Mouse (Mus musculus): ENCODE data around the gene Slc38a2. TPM values are rescaled to one million over a fixed set of nuclear protein-coding genes. Genes with fewer than 3 reads are reported as not detected.

Gene Slc38a2
- polyA plus RNA-seq, 1 experiment from 2014 or later: 184 TPM

DNA sequence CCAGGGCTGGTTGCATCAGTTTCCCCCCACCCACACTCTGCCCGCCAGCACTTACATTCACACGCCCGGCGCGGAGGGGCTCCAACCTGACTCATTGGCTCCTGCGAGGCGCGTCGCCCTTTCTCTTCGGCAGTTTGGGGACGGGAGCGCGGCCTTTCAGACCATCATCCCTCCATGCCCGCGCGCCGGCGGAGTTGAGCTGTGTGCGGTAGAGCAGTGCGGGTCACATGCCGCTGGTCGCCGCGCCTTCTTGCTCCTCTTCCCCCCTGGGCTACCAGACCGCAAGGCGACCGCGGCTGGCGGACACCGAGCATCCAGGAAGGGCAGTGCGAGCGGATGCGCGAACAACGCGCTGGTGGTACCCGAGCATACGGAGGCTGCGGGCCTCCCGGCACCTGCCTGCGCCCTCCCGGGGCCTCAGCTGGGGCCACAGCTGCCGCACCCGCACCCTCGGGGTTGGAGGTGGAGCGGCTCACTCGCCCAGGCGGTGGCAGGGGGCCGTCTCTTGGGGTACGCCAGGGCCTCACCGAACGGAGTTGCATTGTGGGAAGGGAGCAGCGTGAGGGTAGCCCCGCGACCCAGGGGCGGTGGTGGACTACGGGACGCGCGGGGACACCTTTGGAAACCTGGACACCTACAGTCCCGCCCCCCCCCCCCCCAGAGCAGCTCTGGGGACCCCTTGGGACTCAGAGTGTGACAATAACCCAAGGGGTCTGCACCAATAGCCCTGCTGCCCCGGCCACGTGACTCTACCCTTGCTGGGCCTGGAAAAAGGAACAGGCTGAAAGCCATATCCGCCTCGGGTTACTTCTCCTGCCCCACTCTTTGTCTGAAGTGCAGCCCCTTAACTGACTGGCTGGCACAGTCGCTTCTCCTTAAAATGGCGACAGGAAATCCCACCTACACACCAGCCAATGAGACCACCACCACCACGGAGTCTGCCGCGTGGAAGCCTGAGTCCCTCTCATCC is 56.8 kb downstream of the Slc38a2 start, which contains the start of gene Slc38a1:
TSS of gene Slc38a1 (minus strand) at position 478 of the 970 bp plus-strand sequence.
- Histone ChIP-seq H3K27ac (peak within 1 kb of the TSS; percentile 100), H3K27me3 (no peaks in the 10 kb centered on the region), H3K9ac (peak within 1 kb of the TSS; percentile 99), H3K4me1 (peaks cover 25% of the 10 kb centered on the region), H3K4me3 (peak within 1 kb of the TSS; percentile 88), H3K9me3 (replicated peaks) (no peaks in the 10 kb centered on the region), H3K4me2 (replicated peaks) (peak within 1 kb of the TSS; percentile 63), H3K36me3 (peaks cover 3% of the 10 kb centered on the region; the same call in 1 of the 2 replicates)
- ATAC-seq (ENCODE audit: low FRiP score): peak; percentile 85
- under 1% methylated on average over 67 of the region's 70 CpGs for WGBS

DNA sequence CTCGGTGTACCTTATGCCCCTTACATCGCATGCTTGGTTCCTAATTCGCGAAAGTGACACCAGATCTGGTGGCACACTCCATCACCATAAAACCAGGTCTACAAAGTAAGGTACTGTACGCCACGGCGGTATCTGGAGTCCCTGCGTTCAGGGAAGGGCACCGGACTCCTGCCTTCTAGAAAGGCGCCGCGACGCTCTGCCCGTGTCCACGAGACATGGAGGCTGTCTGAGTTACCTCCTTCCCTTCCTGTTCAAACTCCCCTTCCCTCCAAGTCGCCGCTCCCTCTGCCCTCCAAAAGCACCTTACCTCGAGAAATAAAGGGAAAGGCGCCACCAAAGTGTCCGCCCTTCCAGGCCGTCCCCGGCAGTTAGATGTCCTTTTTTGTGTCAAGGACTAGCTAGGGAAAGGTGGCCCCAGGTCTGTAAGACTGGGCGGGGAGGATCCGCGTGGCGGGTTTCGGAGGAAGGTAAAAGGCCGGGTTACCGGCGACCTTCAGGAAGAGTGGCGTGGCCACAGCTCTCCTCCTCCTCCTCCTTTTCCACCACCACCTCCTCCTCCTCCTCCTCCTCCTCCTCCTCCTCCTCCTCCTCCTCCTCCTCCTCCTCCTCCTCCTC is 57.6 kb downstream of the Slc38a2 start:
- under 1% methylated on average over 31 of the region's 31 CpGs for WGBS
- no peaks in the 10 kb centered on the region for H3K27me3 ChIP-seq
- H3K9me3 ChIP-seq (replicated peaks): no peaks in the 10 kb centered on the region
- H3K27ac ChIP-seq: peak overlapping the region; percentile 100
- peak overlapping the region; percentile 88 for H3K4me3 ChIP-seq
- H3K36me3 ChIP-seq: peaks cover 8% of the 10 kb centered on the region
- peak; percentile 14 for ATAC-seq (ENCODE audit: low FRiP score)
- peaks cover 26% of the 10 kb centered on the region for H3K4me1 ChIP-seq
- H3K9ac ChIP-seq: peak overlapping the region; percentile 99
- peak overlapping the region; percentile 63 for H3K4me2 ChIP-seq (replicated peaks)

DNA sequence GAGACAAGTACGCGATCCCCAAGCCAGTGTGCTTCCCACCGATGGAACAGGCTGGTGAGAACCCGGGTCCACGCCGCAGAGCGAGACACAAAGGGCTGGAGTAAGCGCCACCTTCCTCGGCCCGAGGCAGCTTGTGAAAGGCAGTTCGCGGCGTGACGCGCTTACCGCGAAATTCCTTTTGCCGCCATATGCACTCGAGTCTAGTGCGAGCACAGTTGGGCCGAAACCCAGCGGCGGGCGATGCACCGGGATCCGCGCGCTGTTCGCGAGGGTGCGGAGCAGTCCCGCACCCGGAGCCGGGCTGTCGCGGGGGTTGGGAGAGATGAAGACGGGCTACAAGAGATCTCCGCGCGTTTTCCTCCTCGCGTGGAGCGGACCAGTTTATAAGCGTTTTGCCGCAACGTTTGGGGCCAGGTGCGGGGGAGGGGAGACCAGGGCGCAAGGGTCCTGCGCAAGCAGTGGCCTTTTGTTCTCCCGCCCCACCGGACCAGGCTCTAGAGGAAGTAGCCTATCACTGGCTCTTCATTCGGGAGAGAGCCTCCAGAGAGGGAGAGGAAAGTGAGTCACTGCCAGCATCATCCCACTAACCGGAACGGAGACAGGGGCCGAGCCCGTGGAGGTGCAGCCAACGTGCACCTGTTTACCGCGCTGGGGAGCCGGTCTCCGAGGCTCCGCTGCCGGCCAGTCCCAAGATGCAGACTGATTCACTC is 58.3 kb downstream of the Slc38a2 start:
- H3K27me3 ChIP-seq: no peaks in the 10 kb centered on the region
- H3K4me3 ChIP-seq: peak overlapping the region; percentile 88
- peak overlapping the region; percentile 63 for H3K4me2 ChIP-seq (replicated peaks)
- peak overlapping the region; percentile 100 for H3K27ac ChIP-seq
- H3K4me1 ChIP-seq: peaks cover 26% of the 10 kb centered on the region
- peak; percentile 76 for ATAC-seq (ENCODE audit: low FRiP score)
- peak overlapping the region; percentile 99 for H3K9ac ChIP-seq
- peaks cover 13% of the 10 kb centered on the region for H3K36me3 ChIP-seq
- no peaks in the 10 kb centered on the region for H3K9me3 ChIP-seq (replicated peaks)
- WGBS: under 1% methylated on average over 63 of the region's 63 CpGs

DNA sequence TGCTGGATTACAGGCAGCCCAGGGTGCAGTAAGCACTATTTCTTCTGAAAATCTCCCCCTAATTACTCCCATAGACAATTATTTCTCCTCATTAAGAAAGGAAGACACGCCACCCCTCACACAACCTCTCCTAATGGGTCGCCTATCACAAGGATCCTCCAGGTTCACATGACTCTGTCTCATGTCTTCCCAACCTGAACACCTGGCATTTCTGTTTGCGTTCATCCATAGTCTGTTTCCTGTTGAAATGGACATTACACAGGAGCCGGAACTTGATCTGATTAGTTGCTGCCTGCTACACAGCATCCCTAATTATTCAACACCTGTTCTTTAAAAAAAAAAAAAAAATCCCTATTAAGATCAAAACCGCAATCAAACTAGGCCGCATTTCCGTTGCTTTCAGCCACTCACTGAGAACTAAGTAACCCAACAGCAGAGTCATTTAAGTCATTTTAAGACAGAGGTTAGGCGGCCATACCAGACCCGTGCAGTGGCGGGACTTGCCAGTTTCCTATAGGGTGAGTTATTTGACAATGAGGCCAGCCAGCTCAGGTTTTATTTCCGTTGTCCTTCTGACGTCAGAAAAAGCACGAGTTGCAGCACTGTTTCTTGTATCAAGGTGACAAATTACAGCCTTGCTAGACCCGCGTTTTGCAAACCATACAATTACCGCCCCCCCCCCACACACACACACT is 59.1 kb downstream of the Slc38a2 start:
- Histone ChIP-seq H3K27ac (peak overlapping the region; percentile 100), H3K4me1 (peaks cover 26% of the 10 kb centered on the region), H3K27me3 (no peaks in the 10 kb centered on the region), H3K4me2 (replicated peaks) (peak overlapping the region; percentile 63), H3K9ac (peak overlapping the region; percentile 99), H3K4me3 (peak overlapping the region; percentile 88), H3K36me3 (peaks cover 21% of the 10 kb centered on the region), H3K9me3 (replicated peaks) (0 out of 2 replicates have a peak, but pooled peaks cover 3% of the 10 kb centered on the region)
- WGBS: 8% methylated on average over 16 of the region's 16 CpGs
- ATAC-seq (ENCODE audit: low FRiP score): no peak

DNA sequence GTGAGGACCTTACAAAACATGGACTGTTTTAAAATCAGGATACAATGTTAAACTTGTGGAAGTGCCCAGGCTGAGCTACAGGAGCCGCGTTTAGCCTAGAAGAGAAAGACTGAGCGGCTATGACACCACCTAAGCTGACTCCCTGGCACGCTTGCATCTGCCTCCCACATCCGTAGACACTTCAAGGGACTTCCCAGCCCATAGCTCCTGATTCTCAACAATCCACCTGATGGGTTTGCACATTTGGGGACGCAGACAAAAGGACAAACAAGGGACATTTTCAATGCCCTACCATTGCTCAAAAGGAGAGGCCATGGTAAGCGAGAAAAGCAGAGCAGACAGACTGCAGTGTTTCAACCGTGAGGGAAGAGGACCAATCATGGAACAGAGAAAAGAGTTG is 59.9 kb downstream of the Slc38a2 start:
- Histone ChIP-seq H3K9ac (peak overlapping the region; percentile 99), H3K4me2 (replicated peaks) (peak overlapping the region; percentile 63), H3K27me3 (no peaks in the 10 kb centered on the region), H3K4me1 (peaks cover 26% of the 10 kb centered on the region), H3K36me3 (peaks cover 29% of the 10 kb centered on the region), H3K27ac (no peak overlapping the region), H3K9me3 (replicated peaks) (0 out of 2 replicates have a peak, but pooled peaks cover 6% of the 10 kb centered on the region), H3K4me3 (peak overlapping the region; percentile 88)
- WGBS: 66% methylated on average over 8 of the region's 8 CpGs
- ATAC-seq (ENCODE audit: low FRiP score): no peak

DNA sequence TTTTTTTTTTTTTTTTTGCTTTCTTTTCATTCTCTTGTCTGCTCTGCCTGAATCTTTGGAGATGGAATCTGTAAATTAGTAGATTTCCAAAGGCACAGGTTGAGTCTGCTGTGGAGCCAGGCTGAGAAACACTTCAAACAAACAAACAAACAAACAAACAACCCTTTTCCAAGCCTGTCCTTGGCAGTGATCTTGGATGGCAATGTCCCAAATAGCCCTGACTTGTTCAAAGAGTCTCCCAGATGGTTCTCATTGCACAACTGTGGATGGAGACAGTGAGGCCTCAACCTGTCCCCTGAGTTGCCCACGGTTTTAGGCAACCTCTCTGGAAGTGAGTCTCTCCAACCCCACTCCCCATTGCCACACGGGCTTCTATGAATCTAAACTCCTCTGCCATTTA is 60.9 kb downstream of the Slc38a2 start:
- H3K4me2 ChIP-seq (replicated peaks): peak overlapping the region; percentile 63
- WGBS: 79% methylated on average over 2 of the region's 2 CpGs
- H3K27me3 ChIP-seq: no peaks in the 10 kb centered on the region
- H3K4me3 ChIP-seq: 0 out of 2 replicates have a peak overlapping the region, but pooled peaks have one; percentile 88
- peaks cover 6% of the 10 kb centered on the region; the same call in 1 of the 2 replicates for H3K9me3 ChIP-seq (replicated peaks)
- H3K9ac ChIP-seq: no peak overlapping the region
- H3K4me1 ChIP-seq: peaks cover 23% of the 10 kb centered on the region
- no peak overlapping the region for H3K27ac ChIP-seq
- ATAC-seq (ENCODE audit: low FRiP score): no peak
- H3K36me3 ChIP-seq: peaks cover 37% of the 10 kb centered on the region

DNA sequence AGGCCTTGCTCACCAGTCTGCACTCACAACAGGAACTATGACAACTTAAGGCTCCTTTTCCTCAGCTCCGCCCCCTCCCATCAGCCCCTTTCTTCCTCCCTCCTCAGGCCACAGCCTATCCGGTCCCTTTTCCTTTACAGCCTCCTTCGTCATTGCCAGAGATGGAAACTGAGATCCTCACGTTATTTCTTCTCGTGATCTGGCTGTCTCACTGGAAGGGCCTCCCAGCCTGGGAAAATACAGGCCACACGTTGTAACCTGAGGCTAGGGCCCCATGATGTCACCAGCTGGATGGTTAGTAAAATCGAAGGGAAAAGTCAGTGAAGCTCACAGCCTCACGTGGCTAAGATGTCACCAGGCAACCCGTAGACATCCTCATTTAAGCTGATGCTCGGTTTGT is 61.4 kb downstream of the Slc38a2 start:
- Histone ChIP-seq H3K27me3 (no peaks in the 10 kb centered on the region), H3K36me3 (peaks cover 42% of the 10 kb centered on the region), H3K27ac (no peak overlapping the region), H3K4me1 (peaks cover 23% of the 10 kb centered on the region), H3K4me3 (no peak overlapping the region), H3K9ac (no peak overlapping the region), H3K9me3 (replicated peaks) (peaks cover 6% of the 10 kb centered on the region; the same call in 1 of the 2 replicates), H3K4me2 (replicated peaks) (peak overlapping the region; percentile 11; the same call in 1 of the 2 replicates)
- WGBS: 72% methylated on average over 10 of the region's 10 CpGs
- no peak for ATAC-seq (ENCODE audit: low FRiP score)

Other genes starting within 250 kb of the Slc38a2 start
- 81.3 and 84.2 TPM in 2 replicates for gene Scaf11, start 238.9 kb downstream of the Slc38a2 start, polyA plus RNA-seq (2016; fragmentation: Nextera tagmentation; extraction: Ambion mirVana)
- gene Slc38a1, start 56.8 kb downstream of the Slc38a2 start, polyA plus RNA-seq (2016; fragmentation: Nextera tagmentation; extraction: Ambion mirVana): 152 and 155 TPM in 2 replicates

All from hindbrain, embryonic 12.5 days (tissue).